Mouse (Mus musculus) liver, embryonic 14.5 days (tissue): ENCODE measurements around the gene Pcyox1.

Source experiments
- CTCF ChIP-seq: IDR thresholded peaks from 2 replicates; pipeline ENCODE4 v1.5.1; 2016; ENCODE audit warnings: antibody characterized with exemption, low read depth, control low read depth
- EP300 ChIP-seq: IDR thresholded peaks from 2 replicates; pipeline ENCODE4 v1.6.1; 2016; ENCODE audit warnings: antibody characterized with exemption, low read depth

- TF ChIP-seq EP300 (no peak), CTCF (no peak)
Observed at GRCm38 (mm10) chr6:86426358-86426757, 29.4 kb upstream of the Pcyox1 start, which contains the start of gene Gm44790.
